Mouse (Mus musculus) cortical plate, adult 2 months (tissue): ENCODE data around the gene Osbpl5. TPM values are rescaled to one million over a fixed set of nuclear protein-coding genes. Genes with fewer than 3 reads are reported as not detected.

Source experiments
- H3K27ac ChIP-seq: fragments of 200-500 bp; 2 replicates; pipeline ENCODE4 v1.5.1; 2012; ENCODE audit warnings: low read length, control low read depth, inconsistent platforms; ENCODE audit not compliant: insufficient read depth
- H3K4me1 ChIP-seq: fragments of 200-500 bp; 2 replicates; pipeline ENCODE4 v1.6.1; 2011; ENCODE audit warnings: low read length; ENCODE audit not compliant: control insufficient read depth, insufficient read depth
- H3K4me3 ChIP-seq: fragments of 200-500 bp; 2 replicates; pipeline ENCODE4 v1.5.1; 2011; ENCODE audit warnings: mild to moderate bottlenecking, low read length, control low read depth; ENCODE audit not compliant: insufficient read depth
- CTCF ChIP-seq: fragments of 200-500 bp; IDR thresholded peaks from 2 replicates; pipeline ENCODE4 v1.5.1; 2011; ENCODE audit warnings: mild to moderate bottlenecking, control low read depth, low read length; ENCODE audit not compliant: insufficient read depth; ENCODE audit errors: extremely low read depth
- POLR2A ChIP-seq: fragments of 200-500 bp; IDR thresholded peaks from 2 replicates; pipeline ENCODE4 v1.6.1; 2011; ENCODE audit warnings: mild to moderate bottlenecking, low read length, control low read depth; ENCODE audit not compliant: insufficient read depth; ENCODE audit errors: extremely low read depth
- polyA plus RNA-seq: library from polyadenylated mRNA; depleted of rRNA; stranded (reverse); fragments of >200 nt; gene quantifications from 2 replicates; pipeline ENCODE4 v1.2.3, GENCODE M21; 2012; rRNA removed

Osbpl5 gene
- polyA plus RNA-seq: 37.4 and 39.1 TPM in 2 replicates

DNA sequence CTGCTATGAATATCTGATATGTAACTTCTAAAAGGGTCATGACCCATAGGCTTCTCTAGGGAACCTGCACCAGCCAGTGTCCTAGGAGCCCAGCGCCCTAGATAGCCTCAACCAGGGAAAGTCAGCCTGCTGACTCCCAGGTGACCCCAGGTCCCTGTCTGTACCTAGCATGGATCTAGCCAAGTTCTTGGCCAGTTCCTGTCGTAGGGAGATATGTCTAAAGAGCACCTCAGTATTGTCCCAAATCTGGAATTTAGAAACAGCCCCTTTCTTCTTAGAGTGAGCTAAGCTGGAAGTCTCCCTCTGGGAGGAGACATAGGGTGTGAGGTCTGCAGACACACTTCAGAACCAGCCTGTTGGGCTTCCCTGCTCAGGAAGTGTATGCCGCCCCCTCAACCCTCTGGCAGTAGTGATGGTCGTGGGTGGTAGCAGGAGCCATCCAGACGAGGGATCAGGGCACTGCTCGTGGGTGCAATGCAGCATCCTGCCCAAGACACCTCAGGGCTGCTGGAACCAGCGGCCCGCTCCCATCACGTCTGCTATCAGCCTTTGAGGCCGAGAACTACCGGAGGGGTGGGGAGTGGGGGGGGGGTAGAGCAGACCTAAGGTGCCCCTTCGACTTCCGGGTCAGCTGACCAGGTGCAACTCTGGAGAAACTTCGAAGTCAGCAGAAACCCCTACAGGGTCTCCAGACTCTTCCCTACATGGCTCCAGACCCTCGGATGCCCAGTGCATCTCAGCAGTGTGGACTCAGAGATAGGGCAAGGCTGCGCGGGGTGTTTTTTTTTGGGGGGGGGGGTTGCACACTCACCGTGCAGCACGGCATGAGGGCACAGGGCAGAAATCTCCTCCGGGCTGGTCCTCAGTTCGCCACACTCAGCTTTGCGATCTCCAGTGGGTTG is at the start of gene Osbpl5:
TSS of gene Osbpl5 (minus strand) at position 861 of the 902 bp plus-strand sequence.
- Histone ChIP-seq H3K4me1 (no peaks in the 10 kb centered on the region), H3K27ac (no peak within 1 kb of the TSS), H3K4me3 (peak within 1 kb of the TSS; percentile 25; the same call in 1 of the 2 replicates)
- TF ChIP-seq POLR2A (no peak), CTCF (no peak)

DNA sequence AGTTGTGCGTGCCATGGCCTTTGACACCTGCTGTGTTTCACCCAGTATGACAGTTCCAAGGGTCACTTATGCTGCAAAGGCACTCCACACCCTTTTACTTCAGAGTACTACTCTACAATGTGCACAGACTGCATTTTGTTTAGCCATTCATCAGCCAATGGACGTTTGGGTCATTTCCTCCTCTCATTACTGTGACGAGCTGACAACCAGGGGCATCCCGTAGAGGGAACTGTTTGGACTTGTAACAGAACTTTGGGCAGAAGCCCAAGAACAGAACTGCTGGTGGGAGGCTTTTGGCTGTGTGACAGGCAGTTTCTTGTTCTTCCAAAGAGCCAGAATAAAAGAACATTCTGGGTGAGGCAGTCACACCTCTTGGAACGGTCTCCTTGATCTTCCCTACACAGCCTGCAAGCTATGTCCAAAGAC is 48.4 kb upstream of the Osbpl5 start:
- TF ChIP-seq POLR2A (no peak), CTCF (no peak)
- Histone ChIP-seq H3K4me3 (no peak overlapping the region), H3K27ac (no peak overlapping the region)

GRCm38 (mm10) chr7:143801195-143802065 is 44.6 kb upstream of the Osbpl5 start:
- Histone ChIP-seq H3K27ac (no peak overlapping the region), H3K4me3 (no peak overlapping the region), H3K4me1 (peaks cover 2% of the 10 kb centered on the region; the same call in 1 of the 2 replicates)
- TF ChIP-seq POLR2A (no peak), CTCF (no peak)

More for the DNA sequence above, 48.4 kb upstream of the Osbpl5 start:
- peaks cover 2% of the 10 kb centered on the region; the same call in 1 of the 2 replicates for H3K4me1 ChIP-seq

GRCm38 (mm10) chr7:143800770-143801169 is 44.0 kb upstream of the Osbpl5 start:
- Histone ChIP-seq H3K4me1 (peaks cover 2% of the 10 kb centered on the region; the same call in 1 of the 2 replicates), H3K4me3 (no peak overlapping the region), H3K27ac (no peak overlapping the region)
- no peak for TF ChIP-seq POLR2A
- no peak for TF ChIP-seq CTCF

- TF ChIP-seq POLR2A (no peak), CTCF (no peak)
- Histone ChIP-seq H3K4me1 (no peaks in the 10 kb centered on the region), H3K4me3 (no peak overlapping the region), H3K27ac (no peak overlapping the region)
These were observed 42.0 kb upstream of the Osbpl5 start for GRCm38 (mm10) chr7:143798783-143799182.

DNA sequence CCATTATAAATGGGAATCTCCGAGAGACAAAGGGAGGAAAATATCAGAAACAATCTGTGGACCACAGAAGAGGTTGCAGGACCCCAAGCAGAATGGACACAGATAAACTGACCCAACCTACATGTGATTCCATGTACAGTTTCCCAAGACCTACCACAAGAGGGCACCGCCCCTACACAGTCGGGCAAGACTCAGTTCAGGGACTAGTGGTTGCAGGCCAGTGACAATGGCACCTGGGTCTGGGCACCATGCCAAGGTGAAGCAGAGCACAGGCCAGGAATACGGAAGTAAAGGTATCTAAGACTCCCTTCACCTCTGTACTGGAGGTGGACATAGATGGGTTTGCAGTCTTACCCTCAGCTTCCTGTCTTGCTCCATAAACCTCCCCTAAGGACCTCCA is 36.3 kb upstream of the Osbpl5 start:
- TF ChIP-seq POLR2A: no peak
- peak; percentile 44 for TF ChIP-seq CTCF

GRCm38 (mm10) chr7:143792336-143792985 is 35.7 kb upstream of the Osbpl5 start:
- Histone ChIP-seq H3K27ac (no peak overlapping the region), H3K4me1 (no peaks in the 10 kb centered on the region), H3K4me3 (no peak overlapping the region)
- TF ChIP-seq CTCF (no peak), POLR2A (no peak)

More for the DNA sequence above, 36.3 kb upstream of the Osbpl5 start:
- H3K4me3 ChIP-seq: no peak overlapping the region
- no peak overlapping the region for H3K27ac ChIP-seq
- no peaks in the 10 kb centered on the region for H3K4me1 ChIP-seq

- H3K4me3 ChIP-seq: peak within 1 kb of the TSS; percentile 52
- TF ChIP-seq POLR2A: 0 out of 2 replicates have a peak, but pooled peaks have one; percentile 23
- TF ChIP-seq CTCF: no peak
- peaks cover 4% of the 10 kb centered on the region; the same call in 1 of the 2 replicates for H3K4me1 ChIP-seq
- H3K27ac ChIP-seq: peak within 1 kb of the TSS; percentile 47
These were observed 27.4 kb upstream of the Osbpl5 start, which contains the start of gene Mrgpre for GRCm38 (mm10) chr7:143783996-143784829. TSS of gene Mrgpre (minus strand) at chr7:143784500.
